Mouse (Mus musculus): ENCODE results near the gene Slc6a17. TPM values are rescaled to one million over a fixed set of nuclear protein-coding genes. Genes with fewer than 3 reads are reported as not detected.

Slc6a17 gene
- total and polyA plus RNA-seq, 3 experiments: 0.11 to 1.2 TPM; not detected in 1

DNA sequence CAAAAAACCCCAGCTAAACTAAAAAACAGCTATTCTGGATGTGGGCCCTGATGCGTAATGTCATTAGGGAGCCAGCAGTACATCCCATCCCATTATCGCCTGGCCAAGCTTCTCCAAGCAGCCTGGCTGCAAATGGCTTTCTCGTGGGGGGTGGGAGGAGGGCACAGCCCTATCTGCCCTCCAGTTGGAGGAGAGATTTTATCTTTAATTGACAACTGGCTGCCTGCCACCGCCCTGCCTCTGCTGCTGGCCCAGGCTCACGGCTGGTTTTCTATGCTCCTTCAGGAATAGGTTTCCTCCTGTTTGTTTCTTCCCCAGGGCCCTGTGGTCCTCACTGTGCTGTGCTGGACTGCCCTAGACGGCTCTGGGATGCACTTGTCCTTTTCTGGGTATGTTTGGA lies 81.4 kb downstream of the Slc6a17 start:
- peaks cover 14% of the 10 kb centered on the region for H3K27me3 ChIP-seq (ENCODE audit: insufficient read depth, low read length)

DNA sequence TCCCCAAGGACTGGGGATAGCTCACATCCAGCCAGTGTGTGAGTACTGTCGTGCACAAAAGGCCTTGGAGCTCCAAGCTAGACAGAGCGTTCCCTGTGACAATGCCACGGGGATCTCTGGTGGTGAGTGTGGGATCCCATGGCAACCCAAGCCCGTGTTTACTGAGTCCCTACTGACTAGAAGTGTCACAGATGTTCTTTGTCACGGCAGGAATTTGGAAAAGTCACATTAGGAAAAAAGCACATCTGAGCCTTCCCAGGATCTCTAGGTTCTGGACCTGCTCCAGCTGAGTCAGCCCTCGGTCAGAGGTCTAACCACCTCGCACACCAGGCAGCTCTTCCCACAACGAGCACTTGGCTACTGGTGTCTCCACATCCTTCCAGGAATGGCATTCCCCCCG lies 84.2 kb downstream of the Slc6a17 start:
- no peak for TF ChIP-seq CTCF (IDR thresholded peaks at IDR 0.05; ENCODE audit: low read depth, low read length)
- TF ChIP-seq TAL1 (conservative IDR thresholded peaks at IDR 0.05; ENCODE audit: low read depth, low read length): no peak
- TF ChIP-seq GATA1 (IDR thresholded peaks at IDR 0.05; ENCODE audit: borderline replicate concordance, low read length): no peak
- no peak for TF ChIP-seq GATA2 (IDR thresholded peaks at IDR 0.05; ENCODE audit: borderline replicate concordance, low read depth, low read length)
- TF ChIP-seq POLR2AphosphoS5 (IDR thresholded peaks at IDR 0.05; ENCODE audit: insufficient replicate concordance, low read depth, low read length): no peak
- no peak for ATAC-seq (ENCODE audit: extremely low read depth, insufficient number of reproducible peaks, low FRiP score, poor library complexity, severe bottlenecking)

More for the DNA sequence above, 81.4 kb downstream of the Slc6a17 start:
- Histone ChIP-seq H3K36me3 (replicated peaks) (no peaks in the 10 kb centered on the region), H3K9me3 (replicated peaks) (no peaks in the 10 kb centered on the region), H3K4me3 (ENCODE audit: low read depth, low read length) (no peak overlapping the region), H3K4me1 (ENCODE audit: insufficient read depth, low read depth, low read length) (no peaks in the 10 kb centered on the region)
- TF ChIP-seq POLR2AphosphoS5 (IDR thresholded peaks at IDR 0.05; ENCODE audit: insufficient replicate concordance, low read depth, low read length): no peak
- TF ChIP-seq GATA1 (IDR thresholded peaks at IDR 0.05; ENCODE audit: borderline replicate concordance, low read length): no peak
- TF ChIP-seq TAL1 (conservative IDR thresholded peaks at IDR 0.05; ENCODE audit: low read depth, low read length): no peak
- no peak for TF ChIP-seq CTCF (IDR thresholded peaks at IDR 0.05; ENCODE audit: low read depth, low read length)
- TF ChIP-seq GATA2 (IDR thresholded peaks at IDR 0.05; ENCODE audit: borderline replicate concordance, low read depth, low read length): no peak
- ATAC-seq (ENCODE audit: extremely low read depth, insufficient number of reproducible peaks, low FRiP score, poor library complexity, severe bottlenecking) (no peak), DNase-seq (ENCODE audit: low spot score) (no peak)

DNA sequence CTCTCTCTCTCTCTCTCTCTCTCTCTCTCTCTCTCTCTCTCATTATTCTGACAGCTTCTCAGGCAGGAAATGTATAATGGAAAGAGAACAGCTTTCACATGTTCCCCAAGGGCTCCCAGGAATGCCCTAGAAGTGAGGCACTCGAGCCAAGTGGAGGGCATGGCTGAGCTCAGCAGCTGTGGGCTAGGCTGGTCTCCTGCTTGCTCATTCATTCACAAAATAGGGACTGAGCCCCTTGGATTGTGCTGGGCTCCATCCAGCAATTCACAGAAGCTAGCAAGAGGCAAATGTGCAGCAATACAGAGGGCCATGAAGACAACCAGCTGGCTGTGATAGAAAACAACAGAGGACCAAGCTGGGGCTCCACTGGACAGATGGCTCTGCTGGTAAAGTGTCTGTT lies 86.5 kb downstream of the Slc6a17 start:
- Histone ChIP-seq H3K27me3 (ENCODE audit: insufficient read depth, low read length) (peaks cover 16% of the 10 kb centered on the region; the same call in 1 of the 2 replicates), H3K4me3 (ENCODE audit: low read depth, low read length) (no peak overlapping the region), H3K36me3 (replicated peaks) (no peaks in the 10 kb centered on the region), H3K4me1 (ENCODE audit: insufficient read depth, low read depth, low read length) (no peaks in the 10 kb centered on the region), H3K9me3 (replicated peaks) (no peaks in the 10 kb centered on the region)
- ATAC-seq (ENCODE audit: extremely low read depth, insufficient number of reproducible peaks, low FRiP score, poor library complexity, severe bottlenecking): no peak
- no peak for DNase-seq (ENCODE audit: low spot score)
- TF ChIP-seq CTCF (IDR thresholded peaks at IDR 0.05; ENCODE audit: low read depth, low read length): no peak
- TF ChIP-seq GATA2 (IDR thresholded peaks at IDR 0.05; ENCODE audit: borderline replicate concordance, low read depth, low read length): no peak

More for the DNA sequence above, 84.2 kb downstream of the Slc6a17 start:
- Histone ChIP-seq H3K4me1 (ENCODE audit: insufficient read depth, low read depth, low read length) (no peaks in the 10 kb centered on the region), H3K9me3 (replicated peaks) (no peaks in the 10 kb centered on the region), H3K27me3 (ENCODE audit: insufficient read depth, low read length) (peaks cover 14% of the 10 kb centered on the region), H3K4me3 (ENCODE audit: low read depth, low read length) (no peak overlapping the region), H3K36me3 (replicated peaks) (no peaks in the 10 kb centered on the region)
- DNase-seq (ENCODE audit: low spot score): no peak

DNA sequence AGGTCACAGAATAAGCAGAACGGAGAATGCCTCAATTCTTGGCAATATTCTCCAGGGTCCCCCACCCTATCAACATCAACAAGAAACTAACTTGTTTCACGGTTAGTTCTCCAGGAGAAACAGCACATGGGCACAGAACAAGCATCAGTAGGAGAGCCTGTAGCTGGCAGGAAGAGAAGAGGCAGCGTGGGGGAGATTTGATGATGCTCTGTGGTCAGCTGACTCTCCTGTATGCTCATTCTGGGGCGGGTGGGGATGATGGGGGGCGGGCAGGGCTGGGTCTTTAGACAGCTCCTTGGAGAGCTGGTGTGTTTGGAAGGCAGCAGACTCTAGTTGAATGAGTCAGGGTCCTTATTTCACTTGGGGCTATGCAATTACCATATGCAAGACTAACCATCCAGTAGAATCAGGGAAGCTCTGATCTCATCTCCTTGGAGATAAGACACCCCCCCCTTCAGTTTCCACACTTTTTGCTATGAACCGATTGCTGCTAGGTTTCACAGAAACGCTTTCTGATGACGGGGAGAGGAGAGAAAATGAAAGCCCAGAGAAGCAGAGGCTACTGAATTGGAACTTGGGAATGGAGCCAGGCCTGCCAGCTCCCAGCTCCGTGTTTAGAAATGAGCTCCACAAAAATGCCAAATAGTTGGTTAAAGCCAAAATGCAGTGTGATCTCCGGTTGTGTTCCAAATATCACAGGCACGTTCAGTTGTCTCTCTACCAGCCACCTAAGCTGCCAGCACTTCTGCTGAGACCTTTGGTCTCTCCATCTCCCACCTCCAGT lies 93.4 kb downstream of the Slc6a17 start:
- Histone ChIP-seq H3K9me3 (replicated peaks) (no peaks in the 10 kb centered on the region), H3K4me1 (ENCODE audit: insufficient read depth, low read depth, low read length) (no peaks in the 10 kb centered on the region), H3K4me3 (ENCODE audit: low read depth, low read length) (no peak overlapping the region), H3K27me3 (ENCODE audit: insufficient read depth, low read length) (peaks cover 6% of the 10 kb centered on the region; the same call in 1 of the 2 replicates), H3K36me3 (replicated peaks) (no peaks in the 10 kb centered on the region)
- DNase-seq (ENCODE audit: low spot score) (no peak), ATAC-seq (ENCODE audit: extremely low read depth, insufficient number of reproducible peaks, low FRiP score, poor library complexity, severe bottlenecking) (no peak)
- TF ChIP-seq POLR2AphosphoS5 (IDR thresholded peaks at IDR 0.05; ENCODE audit: insufficient replicate concordance, low read depth, low read length) (no peak), CTCF (IDR thresholded peaks at IDR 0.05; ENCODE audit: low read depth, low read length) (no peak), GATA2 (IDR thresholded peaks at IDR 0.05; ENCODE audit: borderline replicate concordance, low read depth, low read length) (no peak), GATA1 (IDR thresholded peaks at IDR 0.05; ENCODE audit: borderline replicate concordance, low read length) (no peak), TAL1 (conservative IDR thresholded peaks at IDR 0.05; ENCODE audit: low read depth, low read length) (no peak)

DNA sequence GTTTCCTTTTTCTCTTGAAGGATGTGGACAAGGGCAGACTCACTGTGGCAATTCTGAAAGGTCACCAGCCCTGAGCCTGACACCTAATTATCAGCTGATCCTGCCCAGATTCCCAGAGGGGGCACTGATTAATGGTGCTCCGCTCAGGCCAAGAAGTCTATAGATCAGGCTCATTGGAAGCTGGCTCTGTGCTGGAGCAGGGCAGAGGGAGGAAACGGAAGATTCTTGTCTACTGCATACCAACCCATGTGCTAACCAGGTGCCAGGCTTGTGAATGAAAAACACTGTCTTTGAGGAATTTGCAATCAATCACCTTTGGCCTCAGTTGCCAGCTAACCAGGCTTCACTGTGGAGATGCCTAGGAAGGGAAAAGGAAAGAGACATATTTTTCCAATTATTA lies 97.7 kb downstream of the Slc6a17 start:
- TF ChIP-seq GATA2 (IDR thresholded peaks at IDR 0.05; ENCODE audit: borderline replicate concordance, low read depth, low read length): no peak
- no peak for TF ChIP-seq POLR2AphosphoS5 (IDR thresholded peaks at IDR 0.05; ENCODE audit: insufficient replicate concordance, low read depth, low read length)
- TF ChIP-seq CTCF (IDR thresholded peaks at IDR 0.05; ENCODE audit: low read depth, low read length): no peak
- no peak for TF ChIP-seq GATA1 (IDR thresholded peaks at IDR 0.05; ENCODE audit: borderline replicate concordance, low read length)
- TF ChIP-seq TAL1 (conservative IDR thresholded peaks at IDR 0.05; ENCODE audit: low read depth, low read length): no peak
- no peak for ATAC-seq (ENCODE audit: extremely low read depth, insufficient number of reproducible peaks, low FRiP score, poor library complexity, severe bottlenecking)
- no peak overlapping the region for H3K4me3 ChIP-seq (ENCODE audit: low read depth, low read length)
- DNase-seq (ENCODE audit: low spot score): no peak
- H3K27me3 ChIP-seq (ENCODE audit: insufficient read depth, low read length): no peaks in the 10 kb centered on the region
- no peaks in the 10 kb centered on the region for H3K9me3 ChIP-seq (replicated peaks)
- H3K36me3 ChIP-seq (replicated peaks): no peaks in the 10 kb centered on the region
- H3K4me1 ChIP-seq (ENCODE audit: insufficient read depth, low read depth, low read length): no peaks in the 10 kb centered on the region

Other genes with a start within 250 kb of the Slc6a17 start
- 50.3 and 56.3 TPM in 2 replicates for gene Lamtor5, start 239.2 kb downstream of the Slc6a17 start, total RNA-seq (2014; fragmentation: Nextera tagmentation)
- gene Lamtor5, start 239.2 kb downstream of the Slc6a17 start, total RNA-seq (2017): 91.4 and 111 TPM in 2 replicates
- 26.8 and 27.0 TPM in 2 replicates for gene Lamtor5, start 239.2 kb downstream of the Slc6a17 start, polyA plus RNA-seq (2012)
- gene Slc16a4, start 226.8 kb downstream of the Slc6a17 start, total RNA-seq (2014; fragmentation: Nextera tagmentation): not detected in 2 replicates
- gene Slc16a4, start 226.8 kb downstream of the Slc6a17 start, total RNA-seq (2017): 0.22 and 0.29 TPM in 2 replicates
- not detected in 2 replicates for gene Slc16a4, start 226.8 kb downstream of the Slc6a17 start, polyA plus RNA-seq (2012)
- 105 and 113 TPM in 2 replicates for gene Rbm15, start 184.3 kb downstream of the Slc6a17 start, total RNA-seq (2014; fragmentation: Nextera tagmentation)
- gene Rbm15, start 184.3 kb downstream of the Slc6a17 start, total RNA-seq (2017): 42.7 and 50.0 TPM in 2 replicates
- gene Rbm15, start 184.3 kb downstream of the Slc6a17 start, polyA plus RNA-seq (2012): 5.2 and 5.9 TPM in 2 replicates
- gene Kcnc4, start 58.5 kb downstream of the Slc6a17 start, total RNA-seq (2014; fragmentation: Nextera tagmentation): not detected in 2 replicates
- gene Kcnc4, start 58.5 kb downstream of the Slc6a17 start, total RNA-seq (2017): 0.06 and 0.11 TPM in 2 replicates
- gene Kcnc4, start 58.5 kb downstream of the Slc6a17 start, polyA plus RNA-seq (2012): not detected in 2 replicates
- gene Ubl4b, start 37.1 kb upstream of the Slc6a17 start, total RNA-seq (2014; fragmentation: Nextera tagmentation): not detected in 2 replicates
- 0.06 and 0.11 TPM in 2 replicates for gene Ubl4b, start 37.1 kb upstream of the Slc6a17 start, total RNA-seq (2017)
- gene Ubl4b, start 37.1 kb upstream of the Slc6a17 start, polyA plus RNA-seq (2012): not detected in 2 replicates
- gene Alx3, start 77.0 kb upstream of the Slc6a17 start, total RNA-seq (2014; fragmentation: Nextera tagmentation): not detected in 2 replicates
- gene Alx3, start 77.0 kb upstream of the Slc6a17 start, total RNA-seq (2017): 0.11 TPM in 1 of 2 replicates, not detected in the other
- not detected in 2 replicates for gene Alx3, start 77.0 kb upstream of the Slc6a17 start, polyA plus RNA-seq (2012)
- gene Gm10961, start 113.3 kb upstream of the Slc6a17 start, total RNA-seq (2014; fragmentation: Nextera tagmentation): not detected in 2 replicates
- not detected in 2 replicates for gene Gm10961, start 113.3 kb upstream of the Slc6a17 start, total RNA-seq (2017)
- gene Gm10961, start 113.3 kb upstream of the Slc6a17 start, polyA plus RNA-seq (2012): not detected in 2 replicates
- gene Strip1, start 113.7 kb upstream of the Slc6a17 start, total RNA-seq (2014; fragmentation: Nextera tagmentation): 15.7 and 17.5 TPM in 2 replicates
- gene Strip1, start 113.7 kb upstream of the Slc6a17 start, total RNA-seq (2017): 17.1 and 21.2 TPM in 2 replicates
- gene Strip1, start 113.7 kb upstream of the Slc6a17 start, polyA plus RNA-seq (2012): 17.6 and 19.4 TPM in 2 replicates
- gene Ahcyl1, start 178.5 kb upstream of the Slc6a17 start, total RNA-seq (2014; fragmentation: Nextera tagmentation): 146 and 149 TPM in 2 replicates
- gene Ahcyl1, start 178.5 kb upstream of the Slc6a17 start, total RNA-seq (2017): 43.7 and 54.9 TPM in 2 replicates
- gene Ahcyl1, start 178.5 kb upstream of the Slc6a17 start, polyA plus RNA-seq (2012): 18.2 and 21.4 TPM in 2 replicates
- gene Csf1, start 242.5 kb upstream of the Slc6a17 start, total RNA-seq (2014; fragmentation: Nextera tagmentation): not detected in 2 replicates
- 0.06 and 0.11 TPM in 2 replicates for gene Csf1, start 242.5 kb upstream of the Slc6a17 start, total RNA-seq (2017)
- 0.03 TPM in 1 of 2 replicates, not detected in the other for gene Csf1, start 242.5 kb upstream of the Slc6a17 start, polyA plus RNA-seq (2012)

Measured in G1E (cell line).